Mouse (Mus musculus) kidney, adult 2 months (tissue): ENCODE measurements around the gene Gucy2d.

Experiments used
- CTCF ChIP-seq: fragments of 200-500 bp; conservative IDR thresholded peaks from 2 replicates; pipeline ENCODE4 v1.5.1; 2011; ENCODE audit warnings: low read depth, mild to moderate bottlenecking, control low read depth, low read length, moderate library complexity, mixed read lengths; ENCODE audit not compliant: insufficient read depth, insufficient read length
- POLR2A ChIP-seq: fragments of 200-500 bp; IDR thresholded peaks from one replicate; pipeline ENCODE4 v1.6.1; 2011; ENCODE audit warnings: low read depth, low read length, control low read depth

DNA sequence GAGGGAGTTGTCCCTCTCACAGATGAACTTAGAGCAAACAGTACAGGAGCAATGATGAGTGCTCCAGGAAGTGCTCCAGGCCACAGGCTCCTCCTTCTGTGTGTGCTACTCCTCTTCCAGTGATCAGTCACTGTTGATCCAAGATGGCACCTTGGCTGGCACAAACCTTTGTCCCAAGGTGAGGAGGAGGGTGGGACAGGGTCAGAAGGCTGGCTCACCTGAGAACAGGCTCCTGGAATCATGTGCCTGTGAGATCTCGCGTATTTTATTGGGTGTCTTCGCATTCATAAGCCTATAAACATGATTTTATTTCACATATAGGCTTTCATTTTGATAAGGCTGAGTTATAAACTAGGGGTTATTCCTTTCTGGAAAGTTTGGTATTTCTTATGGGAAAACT, 14.7 kb upstream of the Gucy2d start:
- TF ChIP-seq CTCF = no peak
- no peak for TF ChIP-seq POLR2A
